ENCODE assay signal across 15 mouse cellular contexts in the genomic region with DNA sequence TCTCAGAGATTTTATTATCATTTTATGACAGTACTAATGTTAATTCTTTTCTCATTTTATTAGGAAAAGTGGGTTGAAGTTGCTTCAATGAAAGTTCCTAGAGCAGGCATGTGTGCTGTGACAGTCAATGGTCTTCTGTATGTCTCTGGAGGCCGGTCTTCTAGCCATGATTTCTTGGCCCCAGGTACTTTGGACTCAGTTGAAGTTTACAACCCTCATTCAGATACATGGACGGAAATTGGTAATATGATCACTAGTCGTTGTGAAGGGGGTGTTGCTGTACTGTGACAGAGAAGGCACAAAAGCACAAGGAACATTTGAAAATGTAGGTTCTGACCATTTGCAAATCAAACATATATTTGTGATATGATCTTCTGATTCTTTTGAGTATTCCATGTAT.
"Had no signal": no experiment of that assay in that cellular context is flagged by ENCODE, and none has a peak within 500 bp of the region (broad histone marks: within the 10 kb centered on the region; RNA-seq: fewer than 3 reads in every experiment).

No protein-coding gene starts in this region.

- H3K36me3 ChIP-seq: stomach, embryonic 15.5 days had no signal

- H3K9ac ChIP-seq: neural tube, embryonic 15.5 days; stomach, embryonic 15.5 days had no signal

- H3K4me3 ChIP-seq: neural tube, embryonic 15.5 days; stomach, embryonic 15.5 days had no signal

- H3K4me2 ChIP-seq: neural tube, embryonic 15.5 days; stomach, embryonic 15.5 days had no signal

- H3K9me3 ChIP-seq: neural tube, embryonic 15.5 days; stomach, embryonic 15.5 days had no signal

- DNase-seq: retina, postnatal 1 day; right cerebral cortex, adult 18-20 months; right cerebral cortex, postnatal 14 days; right cerebral cortex, postnatal 25 days; right cerebral cortex, postnatal 4 days; spleen, adult 18-20 months; thymus, adult 18-20 months; thymus, adult 2 months; thymus, postnatal 14 days; thymus, postnatal 25 days; thymus, postnatal 36 days; thymus, postnatal 4 days had no signal

- H3K27me3 ChIP-seq: neural tube, embryonic 15.5 days; stomach, embryonic 15.5 days had no signal

- H3K4me1 ChIP-seq: neural tube, embryonic 15.5 days; stomach, embryonic 15.5 days had no signal

- H3K27ac ChIP-seq: neural tube, embryonic 15.5 days; stomach, embryonic 15.5 days; stomach, postnatal 0 days had no signal
